Mouse (Mus musculus): ENCODE measurements around the gene Emid1. TPM values are rescaled to one million over a fixed set of nuclear protein-coding genes. Genes with fewer than 3 reads are reported as not detected.

The Emid1 gene
- polyA plus RNA-seq, 1 experiment, result 20.2 TPM

- Histone ChIP-seq H3K4me3 (replicated peaks; ENCODE audit: control insufficient read depth, low read depth, low read length) (no peak overlapping the region), H3K4me1 (ENCODE audit: control insufficient read depth, insufficient read depth, low read length) (no peaks in the 10 kb centered on the region), H3K27ac (ENCODE audit: control insufficient read depth, insufficient read depth, low read depth, low read length, poor library complexity) (no peak overlapping the region)
- WGBS, result 58% methylated on average over 8 of the region's 8 CpGs
- TF ChIP-seq POLR2A (IDR thresholded peaks at IDR 0.05; ENCODE audit: borderline replicate concordance, control insufficient read depth, low read depth, low read length) (no peak), CTCF (IDR thresholded peaks at IDR 0.05; ENCODE audit: control insufficient read depth, insufficient read depth, low read length) (no peak)
Measured at GRCm38 (mm10) chr11:5140619-5141018, 11.4 kb downstream of the Emid1 start.

DNA sequence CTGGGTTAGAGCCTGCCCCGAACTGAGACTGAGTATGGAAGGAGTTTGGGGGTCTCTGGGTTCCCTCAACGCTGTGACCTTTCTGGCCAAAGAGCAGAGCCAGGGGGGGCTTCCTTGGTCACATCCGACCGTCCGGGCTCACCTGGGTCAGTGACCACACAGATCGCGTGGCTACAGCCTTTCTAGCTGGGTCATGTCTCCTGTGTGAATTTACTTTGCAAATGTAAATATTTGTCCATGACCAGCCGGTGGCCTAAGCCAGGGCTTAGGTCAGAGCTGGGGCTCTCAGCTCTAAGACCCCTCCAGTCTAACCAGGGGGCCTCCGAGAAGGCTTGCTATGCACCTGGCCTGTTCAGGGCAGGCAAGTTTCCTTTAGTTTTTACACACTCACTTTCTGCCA is 12.7 kb downstream of the Emid1 start:
- H3K4me3 ChIP-seq (replicated peaks; ENCODE audit: control insufficient read depth, low read depth, low read length), result no peak overlapping the region
- H3K4me1 ChIP-seq (ENCODE audit: control insufficient read depth, insufficient read depth, low read length), result no peaks in the 10 kb centered on the region
- WGBS, result 87% methylated on average over 9 of the region's 9 CpGs
- TF ChIP-seq POLR2A (IDR thresholded peaks at IDR 0.05; ENCODE audit: borderline replicate concordance, control insufficient read depth, low read depth, low read length), result no peak
- TF ChIP-seq CTCF (IDR thresholded peaks at IDR 0.05; ENCODE audit: control insufficient read depth, insufficient read depth, low read length), result no peak
- no peak overlapping the region for H3K27ac ChIP-seq (ENCODE audit: control insufficient read depth, insufficient read depth, low read depth, low read length, poor library complexity)

DNA sequence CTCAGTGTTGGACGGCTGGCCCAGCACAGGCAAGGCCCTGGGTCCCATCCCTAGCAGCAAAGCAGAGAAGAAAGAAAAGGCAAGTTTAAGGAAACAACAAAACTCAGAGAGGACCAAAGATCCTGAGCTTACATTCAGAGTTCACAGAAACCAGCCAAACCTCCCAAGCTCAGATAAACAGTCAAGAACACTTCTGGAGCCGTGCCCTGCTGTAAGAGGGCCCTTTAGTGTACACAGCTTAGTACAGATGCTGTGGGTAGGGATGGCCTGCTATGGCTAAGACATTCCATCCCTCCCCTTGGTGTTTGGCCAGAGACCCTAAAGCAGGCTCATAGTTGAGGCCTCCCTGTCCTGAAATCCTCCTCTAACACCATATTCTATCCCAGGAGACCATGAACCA is 13.4 kb downstream of the Emid1 start:
- H3K27ac ChIP-seq (ENCODE audit: control insufficient read depth, insufficient read depth, low read depth, low read length, poor library complexity), result no peak overlapping the region
- TF ChIP-seq CTCF (IDR thresholded peaks at IDR 0.05; ENCODE audit: control insufficient read depth, insufficient read depth, low read length) (no peak), POLR2A (IDR thresholded peaks at IDR 0.05; ENCODE audit: borderline replicate concordance, control insufficient read depth, low read depth, low read length) (no peak)
- H3K4me3 ChIP-seq (replicated peaks; ENCODE audit: control insufficient read depth, low read depth, low read length), result no peak overlapping the region
- no peaks in the 10 kb centered on the region for H3K4me1 ChIP-seq (ENCODE audit: control insufficient read depth, insufficient read depth, low read length)
- 65% methylated on average over 2 of the region's 2 CpGs for WGBS

GRCm38 (mm10) chr11:5135914-5136313 is 16.1 kb downstream of the Emid1 start:
- 59% methylated on average over 11 of the region's 11 CpGs for WGBS
- TF ChIP-seq CTCF (IDR thresholded peaks at IDR 0.05; ENCODE audit: control insufficient read depth, insufficient read depth, low read length) (no peak), POLR2A (IDR thresholded peaks at IDR 0.05; ENCODE audit: borderline replicate concordance, control insufficient read depth, low read depth, low read length) (no peak)
- H3K27ac ChIP-seq (ENCODE audit: control insufficient read depth, insufficient read depth, low read depth, low read length, poor library complexity), result no peak overlapping the region
- no peak overlapping the region for H3K4me3 ChIP-seq (replicated peaks; ENCODE audit: control insufficient read depth, low read depth, low read length)
- no peaks in the 10 kb centered on the region for H3K4me1 ChIP-seq (ENCODE audit: control insufficient read depth, insufficient read depth, low read length)

DNA sequence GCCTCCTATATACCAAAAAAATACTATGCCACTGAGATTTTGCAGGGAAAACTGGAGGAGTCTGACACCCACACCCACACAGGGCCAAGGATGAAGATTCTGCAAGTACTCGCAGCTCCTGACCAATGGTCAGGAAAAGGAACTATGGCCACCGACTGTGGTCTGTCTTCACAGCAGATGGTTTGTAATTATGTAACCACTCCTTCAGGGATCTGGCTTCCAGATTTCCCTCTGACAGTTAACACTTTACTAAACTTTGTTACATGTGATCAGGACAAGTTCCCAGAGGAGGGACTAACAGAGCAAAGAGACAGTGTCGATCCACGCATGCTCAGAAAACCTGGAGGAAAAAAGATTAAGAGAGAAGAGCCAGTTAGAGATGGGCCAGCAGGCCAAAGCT is 19.3 kb downstream of the Emid1 start:
- no peak overlapping the region for H3K4me3 ChIP-seq (replicated peaks; ENCODE audit: control insufficient read depth, low read depth, low read length)
- H3K4me1 ChIP-seq (ENCODE audit: control insufficient read depth, insufficient read depth, low read length), result no peaks in the 10 kb centered on the region
- no peak overlapping the region for H3K27ac ChIP-seq (ENCODE audit: control insufficient read depth, insufficient read depth, low read depth, low read length, poor library complexity)
- 23% methylated on average over 4 of the region's 4 CpGs for WGBS
- TF ChIP-seq POLR2A (IDR thresholded peaks at IDR 0.05; ENCODE audit: borderline replicate concordance, control insufficient read depth, low read depth, low read length) (no peak), CTCF (IDR thresholded peaks at IDR 0.05; ENCODE audit: control insufficient read depth, insufficient read depth, low read length) (no peak)

GRCm38 (mm10) chr11:5130111-5130665 is 21.9 kb downstream of the Emid1 start:
- Histone ChIP-seq H3K4me1 (ENCODE audit: control insufficient read depth, insufficient read depth, low read length) (no peaks in the 10 kb centered on the region), H3K27ac (ENCODE audit: control insufficient read depth, insufficient read depth, low read depth, low read length, poor library complexity) (no peak overlapping the region), H3K4me3 (replicated peaks; ENCODE audit: control insufficient read depth, low read depth, low read length) (no peak overlapping the region)
- WGBS, result 80% methylated on average over 4 of the region's 4 CpGs
- TF ChIP-seq POLR2A (IDR thresholded peaks at IDR 0.05; ENCODE audit: borderline replicate concordance, control insufficient read depth, low read depth, low read length), result no peak
- TF ChIP-seq CTCF (IDR thresholded peaks at IDR 0.05; ENCODE audit: control insufficient read depth, insufficient read depth, low read length), result no peak

DNA sequence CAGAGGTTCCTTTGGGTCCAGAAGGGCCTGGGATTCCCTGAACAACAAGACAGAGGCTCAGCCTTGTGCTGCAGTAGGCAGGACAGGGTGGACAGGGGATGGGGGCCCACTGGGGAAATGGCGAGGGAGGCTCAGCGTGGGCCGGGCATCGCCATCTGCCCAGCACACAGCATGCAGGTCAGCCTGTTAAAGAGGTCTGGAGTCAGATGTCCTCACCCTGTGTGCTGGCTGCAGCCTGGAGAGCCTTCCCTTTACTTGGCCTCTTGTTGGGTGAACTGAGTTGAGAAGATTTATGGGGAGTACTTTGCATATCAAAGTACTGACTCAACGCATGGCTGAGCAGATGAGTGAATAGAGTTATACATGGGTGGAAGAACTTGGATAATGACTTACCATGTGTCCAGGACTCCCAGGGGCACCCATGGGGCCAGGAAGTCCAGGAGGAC is 23.0 kb downstream of the Emid1 start:
- TF ChIP-seq POLR2A (IDR thresholded peaks at IDR 0.05; ENCODE audit: borderline replicate concordance, control insufficient read depth, low read depth, low read length) (no peak), CTCF (IDR thresholded peaks at IDR 0.05; ENCODE audit: control insufficient read depth, insufficient read depth, low read length) (no peak)
- H3K27ac ChIP-seq (ENCODE audit: control insufficient read depth, insufficient read depth, low read depth, low read length, poor library complexity), result no peak overlapping the region
- H3K4me3 ChIP-seq (replicated peaks; ENCODE audit: control insufficient read depth, low read depth, low read length), result no peak overlapping the region
- WGBS, result 84% methylated on average over 5 of the region's 5 CpGs
- H3K4me1 ChIP-seq (ENCODE audit: control insufficient read depth, insufficient read depth, low read length), result no peaks in the 10 kb centered on the region

DNA sequence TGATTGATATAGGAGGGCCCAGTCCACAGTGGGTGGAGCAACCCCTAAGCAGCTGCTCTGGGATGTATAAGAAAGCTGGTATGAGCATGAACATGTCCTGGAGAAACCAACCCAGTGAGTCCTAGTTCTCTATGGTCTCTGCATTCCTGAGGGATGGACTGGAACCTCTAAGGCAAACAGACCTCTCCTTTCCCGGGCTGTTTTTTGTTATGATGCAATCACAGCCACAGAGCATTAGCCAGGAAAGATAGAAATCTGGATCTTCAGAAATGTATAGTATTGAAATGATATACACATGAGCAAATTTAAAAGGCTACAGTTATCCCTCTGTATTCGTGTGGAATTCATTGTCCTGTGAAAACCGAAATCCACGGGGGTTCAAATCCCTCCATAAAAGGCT is 26.3 kb downstream of the Emid1 start:
- Histone ChIP-seq H3K4me1 (ENCODE audit: control insufficient read depth, insufficient read depth, low read length) (no peaks in the 10 kb centered on the region), H3K27ac (ENCODE audit: control insufficient read depth, insufficient read depth, low read depth, low read length, poor library complexity) (no peak overlapping the region), H3K4me3 (replicated peaks; ENCODE audit: control insufficient read depth, low read depth, low read length) (no peak overlapping the region)
- 77% methylated on average over 4 of the region's 4 CpGs for WGBS
- no peak for TF ChIP-seq POLR2A (IDR thresholded peaks at IDR 0.05; ENCODE audit: borderline replicate concordance, control insufficient read depth, low read depth, low read length)
- TF ChIP-seq CTCF (IDR thresholded peaks at IDR 0.05; ENCODE audit: control insufficient read depth, insufficient read depth, low read length), result no peak
